Mouse (Mus musculus): ENCODE measurements around the gene Svop. TPM values are rescaled to one million over a fixed set of nuclear protein-coding genes. Genes with fewer than 3 reads are reported as not detected.

The Svop gene
- polyA plus RNA-seq, 1 experiment: 0.04 TPM

- peaks cover 12% of the 10 kb centered on the region for H3K36me3 ChIP-seq (ENCODE audit: control insufficient read depth, insufficient read depth)
- H3K79me3 ChIP-seq (ENCODE audit: low read depth): no peaks in the 10 kb centered on the region
- no peaks in the 10 kb centered on the region for H3K79me2 ChIP-seq (ENCODE audit: control insufficient read depth, insufficient read depth)
- H3ac ChIP-seq (ENCODE audit: control insufficient read depth, insufficient read length, low read depth): no peak overlapping the region
- TF ChIP-seq CEBPB (IDR thresholded peaks at IDR 0.05; ENCODE audit: low read depth): peak; percentile 34
- no peak for TF ChIP-seq MYOG (IDR thresholded peaks at IDR 0.05; ENCODE audit: control insufficient read depth, extremely low read depth, insufficient read length)
- no peaks in the 10 kb centered on the region for H3K27me3 ChIP-seq (ENCODE audit: control insufficient read depth, insufficient read depth, insufficient read length)
- H3K4me3 ChIP-seq (ENCODE audit: insufficient read depth, poor library complexity, severe bottlenecking): no peak overlapping the region
Measured at GRCm38 (mm10) chr5:114134091-114134534, 42.7 kb upstream of the Svop start.

GRCm38 (mm10) chr5:114132841-114133240, 41.5 kb upstream of the Svop start:
- TF ChIP-seq MYOD1 (IDR thresholded peaks at IDR 0.05; ENCODE audit: control insufficient read depth, insufficient read length, low read depth): no peak
- no peak for TF ChIP-seq FOSL1 (IDR thresholded peaks at IDR 0.05; ENCODE audit: insufficient read depth, low read length, poor library complexity, severe bottlenecking)
- no peak for TF ChIP-seq USF1 (IDR thresholded peaks at IDR 0.05; ENCODE audit: low read depth)
- no peak for TF ChIP-seq MYOG (IDR thresholded peaks at IDR 0.05; ENCODE audit: control insufficient read depth, extremely low read depth, insufficient read length)
- TF ChIP-seq CEBPB (IDR thresholded peaks at IDR 0.05; ENCODE audit: low read depth): no peak
- TF ChIP-seq CTCF (IDR thresholded peaks at IDR 0.05; ENCODE audit: control insufficient read depth, insufficient read depth, insufficient read length): no peak
- TF ChIP-seq MAX (IDR thresholded peaks at IDR 0.05): no peak
- Histone ChIP-seq H3K36me3 (ENCODE audit: control insufficient read depth, insufficient read depth) (peaks cover 12% of the 10 kb centered on the region), H3K4me3 (ENCODE audit: insufficient read depth, poor library complexity, severe bottlenecking) (no peak overlapping the region), H3K79me2 (ENCODE audit: control insufficient read depth, insufficient read depth) (no peaks in the 10 kb centered on the region), H3K27me3 (ENCODE audit: control insufficient read depth, insufficient read depth, insufficient read length) (no peaks in the 10 kb centered on the region), H3K79me3 (ENCODE audit: low read depth) (no peaks in the 10 kb centered on the region), H3ac (ENCODE audit: control insufficient read depth, insufficient read length, low read depth) (no peak overlapping the region)

DNA sequence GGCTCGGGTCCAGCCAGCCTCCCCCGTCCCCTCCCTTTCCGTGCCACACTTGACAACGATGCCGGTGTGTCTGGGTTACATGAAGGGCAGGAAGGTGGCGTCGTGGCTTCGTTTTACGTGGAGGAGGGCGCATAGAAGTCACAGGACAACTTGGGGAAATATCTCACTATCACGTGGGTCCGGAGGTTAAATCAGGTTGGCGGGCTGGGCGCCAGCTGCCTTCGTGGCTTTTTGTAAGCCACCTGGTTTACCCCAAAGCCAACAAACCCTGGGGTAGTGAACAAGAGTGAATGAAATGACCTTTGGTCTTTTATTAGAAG, 40.1 kb upstream of the Svop start:
- Histone ChIP-seq H3K79me3 (ENCODE audit: low read depth) (no peaks in the 10 kb centered on the region), H3K79me2 (ENCODE audit: control insufficient read depth, insufficient read depth) (no peaks in the 10 kb centered on the region), H3K36me3 (ENCODE audit: control insufficient read depth, insufficient read depth) (peaks cover 4% of the 10 kb centered on the region), H3ac (ENCODE audit: control insufficient read depth, insufficient read length, low read depth) (peak overlapping the region; percentile 52), H3K27me3 (ENCODE audit: control insufficient read depth, insufficient read depth, insufficient read length) (no peaks in the 10 kb centered on the region), H3K4me3 (ENCODE audit: insufficient read depth, poor library complexity, severe bottlenecking) (peak overlapping the region; percentile 36)
- peak; percentile 75 for TF ChIP-seq USF1 (IDR thresholded peaks at IDR 0.05; ENCODE audit: low read depth)
- no peak for TF ChIP-seq MAX (IDR thresholded peaks at IDR 0.05)
- no peak for TF ChIP-seq MYOD1 (IDR thresholded peaks at IDR 0.05; ENCODE audit: control insufficient read depth, insufficient read length, low read depth)

GRCm38 (mm10) chr5:114130698-114131520, 39.5 kb upstream of the Svop start:
- Histone ChIP-seq H3K4me3 (ENCODE audit: insufficient read depth, poor library complexity, severe bottlenecking) (peak overlapping the region; percentile 36), H3K79me2 (ENCODE audit: control insufficient read depth, insufficient read depth) (no peaks in the 10 kb centered on the region), H3ac (ENCODE audit: control insufficient read depth, insufficient read length, low read depth) (peak overlapping the region; percentile 52), H3K79me3 (ENCODE audit: low read depth) (no peaks in the 10 kb centered on the region), H3K36me3 (ENCODE audit: control insufficient read depth, insufficient read depth) (peaks cover 4% of the 10 kb centered on the region), H3K27me3 (ENCODE audit: control insufficient read depth, insufficient read depth, insufficient read length) (no peaks in the 10 kb centered on the region)
- peak; percentile 96 for TF ChIP-seq MAX (IDR thresholded peaks at IDR 0.05)
- TF ChIP-seq FOSL1 (IDR thresholded peaks at IDR 0.05; ENCODE audit: insufficient read depth, low read length, poor library complexity, severe bottlenecking): no peak

DNA sequence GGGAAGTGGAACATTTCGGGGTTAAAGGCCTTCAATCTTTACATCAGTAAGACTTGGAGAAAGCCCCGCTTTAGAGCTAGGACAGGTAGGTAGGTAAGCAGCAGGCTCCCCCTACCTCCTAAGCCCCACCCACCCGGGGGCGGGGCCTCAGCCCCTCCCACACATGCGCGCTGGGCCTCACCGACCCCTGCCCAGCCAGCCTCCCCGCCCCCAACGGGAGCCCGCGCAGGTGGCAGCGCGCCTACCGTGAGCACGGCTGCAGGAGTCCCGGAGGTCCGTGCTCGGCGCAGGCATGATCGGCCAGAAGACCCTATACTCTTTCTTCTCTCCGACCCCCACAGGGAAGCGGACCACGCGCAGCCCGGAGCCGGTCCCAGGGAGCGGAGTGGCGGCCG, 38.8 kb upstream of the Svop start, which contains the start of gene Ung:
Ung (plus strand) TSS at position 176 of the 395 bp plus-strand sequence.
- peaks cover 4% of the 10 kb centered on the region for H3K36me3 ChIP-seq (ENCODE audit: control insufficient read depth, insufficient read depth)
- H3K79me3 ChIP-seq (ENCODE audit: low read depth): no peaks in the 10 kb centered on the region
- peak within 1 kb of the TSS; percentile 36 for H3K4me3 ChIP-seq (ENCODE audit: insufficient read depth, poor library complexity, severe bottlenecking)
- peak within 1 kb of the TSS; percentile 64 for H3ac ChIP-seq (ENCODE audit: control insufficient read depth, insufficient read length, low read depth)
- TF ChIP-seq MAX (IDR thresholded peaks at IDR 0.05) (no peak), CTCF (IDR thresholded peaks at IDR 0.05; ENCODE audit: control insufficient read depth, insufficient read depth, insufficient read length) (no peak), CEBPB (IDR thresholded peaks at IDR 0.05; ENCODE audit: low read depth) (no peak), FOSL1 (IDR thresholded peaks at IDR 0.05; ENCODE audit: insufficient read depth, low read length, poor library complexity, severe bottlenecking) (no peak), MYOG (IDR thresholded peaks at IDR 0.05; ENCODE audit: control insufficient read depth, extremely low read depth, insufficient read length) (no peak), USF1 (IDR thresholded peaks at IDR 0.05; ENCODE audit: low read depth) (no peak), MYOD1 (IDR thresholded peaks at IDR 0.05; ENCODE audit: control insufficient read depth, insufficient read length, low read depth) (no peak)
- H3K79me2 ChIP-seq (ENCODE audit: control insufficient read depth, insufficient read depth): no peaks in the 10 kb centered on the region
- H3K27me3 ChIP-seq (ENCODE audit: control insufficient read depth, insufficient read depth, insufficient read length): no peaks in the 10 kb centered on the region

- TF ChIP-seq MAX (IDR thresholded peaks at IDR 0.05): no peak
- no peak for TF ChIP-seq FOSL1 (IDR thresholded peaks at IDR 0.05; ENCODE audit: insufficient read depth, low read length, poor library complexity, severe bottlenecking)
- TF ChIP-seq MYOD1 (IDR thresholded peaks at IDR 0.05; ENCODE audit: control insufficient read depth, insufficient read length, low read depth): no peak
- TF ChIP-seq USF1 (IDR thresholded peaks at IDR 0.05; ENCODE audit: low read depth): no peak
- no peak for TF ChIP-seq MYOG (IDR thresholded peaks at IDR 0.05; ENCODE audit: control insufficient read depth, extremely low read depth, insufficient read length)
- no peak for TF ChIP-seq CTCF (IDR thresholded peaks at IDR 0.05; ENCODE audit: control insufficient read depth, insufficient read depth, insufficient read length)
- no peak for TF ChIP-seq CEBPB (IDR thresholded peaks at IDR 0.05; ENCODE audit: low read depth)
- no peaks in the 10 kb centered on the region for H3K79me3 ChIP-seq (ENCODE audit: low read depth)
- H3K4me3 ChIP-seq (ENCODE audit: insufficient read depth, poor library complexity, severe bottlenecking): no peak overlapping the region
Measured at GRCm38 (mm10) chr5:114129550-114130210, 38.3 kb upstream of the Svop start.

More at GRCm38 (mm10) chr5:114129550-114130210, 38.3 kb upstream of the Svop start:
- H3K27me3 ChIP-seq (ENCODE audit: control insufficient read depth, insufficient read depth, insufficient read length): no peaks in the 10 kb centered on the region
- no peak overlapping the region for H3ac ChIP-seq (ENCODE audit: control insufficient read depth, insufficient read length, low read depth)
- H3K36me3 ChIP-seq (ENCODE audit: control insufficient read depth, insufficient read depth): peaks cover 4% of the 10 kb centered on the region
- no peaks in the 10 kb centered on the region for H3K79me2 ChIP-seq (ENCODE audit: control insufficient read depth, insufficient read depth)

All from C2C12 (cell line).